ENCODE assay signal across 8 mouse cellular contexts in genomic region chr12:108811133-108811532, GRCm38 (mm10). TPM values are rescaled to one million over a fixed set of nuclear protein-coding genes. Genes with fewer than 3 reads are reported as not detected.
DNase-seq lines count a peak whose midpoint lies in the region; TF ChIP-seq lines count a peak whose summit lies in the region.

No protein-coding gene starts in this region.

- no peak overlapping the region for H3K4me3 ChIP-seq in gastrocnemius, adult 2 months

- intact Hi-C loops in gastrocnemius, adult 2 months (cut with DNase I), result loop anchor here (5.0 kb wide), 1 partner anchor 86 kb away; no protein-coding TSS in a partner anchor
- intact Hi-C loops in gastrocnemius, postnatal 36 days (cut with DNase I), result loop anchor here (5.0 kb wide), 1 partner anchor 81 kb away; the partner anchor contains the start of genes Wars and Wdr25

- peak overlapping the region; percentile 66 for H3K27ac ChIP-seq in gastrocnemius, adult 2 months

- peak; percentile 42 for DNase-seq in gastrocnemius, adult 2 months
- DNase-seq in gastrocnemius, postnatal 25 days, result no peak
- peak; percentile 42 for DNase-seq in testis, postnatal 10 days (ENCODE audit: low spot score)
- no peak for DNase-seq in testis, postnatal 14 days (ENCODE audit: low spot score)
- DNase-seq in kidney, postnatal 10 days, result peak; percentile 55
- peak; percentile 43 for DNase-seq in retina, embryonic 14.5 days (ENCODE audit: low spot score)
- DNase-seq in layer of hippocampus, postnatal 10 days (ENCODE audit: low spot score in 2 of 2), result no peak
- DNase-seq in gastrocnemius, postnatal 36 days, result no peak

- peak; percentile 88 for TF ChIP-seq CTCF in gastrocnemius, adult 2 months (IDR thresholded peaks at IDR 0.05)

RNA-seq across cellular contexts. Expression of gene Yy1, which starts 18.4 kb away (rescaled TPM):
- total RNA-seq in gastrocnemius, adult 2 months (2021), result 10 to 100 TPM; 33.4 to 35.6 TPM
- 10 to 100 TPM; 23.9 to 25.4 TPM for total RNA-seq in gastrocnemius, postnatal 25 days (2021)
- 10 to 100 TPM; 53.5 to 54.5 TPM for total RNA-seq in layer of hippocampus, postnatal 10 days (2021)
- total RNA-seq in gastrocnemius, postnatal 36 days (2021), result 10 to 100 TPM; 24.6 to 28.5 TPM

RNA-seq across cellular contexts. Expression of gene Slc25a29, which starts 24.6 kb away (rescaled TPM):
- 10 to 100 TPM; 11.9 to 12.1 TPM for total RNA-seq in gastrocnemius, adult 2 months (2021)
- 1 to 10 TPM; 6.4 to 9.2 TPM for total RNA-seq in gastrocnemius, postnatal 25 days (2021)
- 10 to 100 TPM; 15.3 to 16.4 TPM for total RNA-seq in layer of hippocampus, postnatal 10 days (2021)
- total RNA-seq in gastrocnemius, postnatal 36 days (2021), result 1 to 10 TPM; 7.3 to 9.2 TPM

RNA-seq across cellular contexts. Expression of gene Slc25a47, which starts 24.7 kb away (rescaled TPM):
- 1 to 10 TPM; 7.7 to 8.8 TPM for total RNA-seq in gastrocnemius, adult 2 months (2021)
- 1 to 10 TPM; 5.8 to 6.3 TPM for total RNA-seq in gastrocnemius, postnatal 25 days (2021)
- 1 to 10 TPM; 8.7 to 8.8 TPM for total RNA-seq in layer of hippocampus, postnatal 10 days (2021)
- total RNA-seq in gastrocnemius, postnatal 36 days (2021), result 1 to 10 TPM; 4.9 to 6.8 TPM

Comparison
In these comparisons a context has a peak if more than half of its experiments do, and no peak if none do; other contexts are left out.
1. DNase-seq: peak in gastrocnemius, adult 2 months (single experiment), testis, postnatal 10 days (single experiment), kidney, postnatal 10 days (single experiment) and retina, embryonic 14.5 days (single experiment); none in gastrocnemius, postnatal 25 days (single experiment), testis, postnatal 14 days (single experiment), layer of hippocampus, postnatal 10 days (0 of 2) and gastrocnemius, postnatal 36 days (0 of 2).